Mouse (Mus musculus) C2C12 (cell line): Measurements from ENCODE around the gene Ms4a13. TPM values are rescaled to one million over a fixed set of nuclear protein-coding genes. Genes with fewer than 3 reads are reported as not detected.
"Not testable (repeated sequence)": the region's sequence is repeated elsewhere in the genome, so short reads cannot be mapped to it uniquely, and the experiment has no call there.

Source experiments
- H3K27me3 ChIP-seq: one replicate; pipeline ENCODE4 v1.6.1; 2011; ENCODE audit not compliant: control insufficient read depth, insufficient read depth, insufficient read length
- H3K36me3 ChIP-seq: one replicate; pipeline ENCODE4 v1.6.1; 2011; ENCODE audit not compliant: control insufficient read depth, insufficient read depth
- H3K4me3 ChIP-seq: one replicate; pipeline ENCODE4 v1.5.1; 2011; ENCODE audit warnings: mild to moderate bottlenecking, control low read depth; ENCODE audit not compliant: poor library complexity, insufficient read depth, severe bottlenecking
- H3K79me2 ChIP-seq: one replicate; pipeline ENCODE4 v1.6.1; 2011; ENCODE audit not compliant: control insufficient read depth, insufficient read depth
- H3K79me3 ChIP-seq: one replicate; pipeline ENCODE4 v1.6.1; 2011; ENCODE audit warnings: low read depth, control low read depth
- H3ac ChIP-seq: one replicate; pipeline ENCODE3; 2011; ENCODE audit warnings: low read depth; ENCODE audit not compliant: control insufficient read depth, insufficient read length
- CEBPB ChIP-seq: IDR thresholded peaks from one replicate; pipeline ENCODE4 v1.6.1; 2011; ENCODE audit warnings: low read depth, mild to moderate bottlenecking, control low read depth, moderate library complexity
- CTCF ChIP-seq: IDR thresholded peaks from one replicate; pipeline ENCODE4 v1.5.1; 2011; ENCODE audit not compliant: control insufficient read depth, insufficient read depth, insufficient read length
- FOSL1 ChIP-seq: IDR thresholded peaks from one replicate; pipeline ENCODE4 v1.8.0; 2011; ENCODE audit warnings: mild to moderate bottlenecking, low read length; ENCODE audit not compliant: poor library complexity, insufficient read depth, severe bottlenecking
- MAX ChIP-seq: IDR thresholded peaks from one replicate; pipeline ENCODE4 v1.6.1; 2011; ENCODE audit warnings: mild to moderate bottlenecking, control low read depth
- MYOD1 ChIP-seq: IDR thresholded peaks from one replicate; pipeline ENCODE4 v1.6.1; 2011; ENCODE audit warnings: low read depth; ENCODE audit not compliant: control insufficient read depth, insufficient read length
- MYOG ChIP-seq: IDR thresholded peaks from one replicate; pipeline ENCODE4 v1.6.1; 2011; ENCODE audit not compliant: control insufficient read depth, insufficient read length; ENCODE audit errors: extremely low read depth
- USF1 ChIP-seq: IDR thresholded peaks from one replicate; pipeline ENCODE4 v1.6.1; 2011; ENCODE audit warnings: low read depth, mild to moderate bottlenecking, control low read depth, moderate library complexity
- polyA plus RNA-seq: library from polyadenylated mRNA; unstranded; fragments of >200 nt; fragmentation: generic; extraction: Trizol; gene quantifications from one replicate; pipeline ENCODE4 v1.2.1, GENCODE M21; 2012; ENCODE audit warnings: missing spikeins

The Ms4a13 gene
- polyA plus RNA-seq, 1 experiment: not detected

DNA sequence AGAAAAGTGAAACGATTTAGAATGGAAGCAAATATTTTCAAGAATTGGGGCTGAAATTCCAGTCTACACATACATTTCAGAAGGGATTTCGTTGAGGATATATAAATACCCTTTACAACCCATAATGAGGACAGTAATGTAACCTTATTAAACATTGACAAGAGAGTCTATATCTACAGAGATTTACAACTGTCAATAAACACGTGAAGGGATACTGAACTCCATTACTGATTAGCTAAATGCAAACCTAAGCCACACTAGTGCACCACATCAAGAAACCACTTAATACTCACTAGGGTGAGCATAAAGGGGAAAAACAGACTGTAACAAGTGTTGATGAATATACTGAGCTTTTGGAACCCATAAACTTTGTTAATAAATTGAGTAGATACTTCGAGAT lies 61.2 kb downstream of the Ms4a13 start:
- Histone ChIP-seq H3K36me3 (no peaks in the 10 kb centered on the region), H3K27me3 (no peaks in the 10 kb centered on the region), H3K4me3 (no peak overlapping the region), H3K79me2 (no peaks in the 10 kb centered on the region), H3ac (no peak overlapping the region), H3K79me3 (no peaks in the 10 kb centered on the region)
- TF ChIP-seq CEBPB (no peak), USF1 (no peak), MAX (no peak)

- Histone ChIP-seq H3K27me3 (no peaks in the 10 kb centered on the region), H3K79me3 (no peaks in the 10 kb centered on the region), H3K79me2 (no peaks in the 10 kb centered on the region), H3K4me3 (no peak overlapping the region), H3K36me3 (no peaks in the 10 kb centered on the region), H3ac (no peak overlapping the region)
- TF ChIP-seq MYOD1: no peak
- TF ChIP-seq MYOG: no peak
- TF ChIP-seq CEBPB: no peak
- no peak for TF ChIP-seq MAX
- TF ChIP-seq CTCF: no peak
- TF ChIP-seq FOSL1: no peak
- no peak for TF ChIP-seq USF1
These were observed 61.7 kb downstream of the Ms4a13 start for GRCm38 (mm10) chr19:11134852-11135251.

DNA sequence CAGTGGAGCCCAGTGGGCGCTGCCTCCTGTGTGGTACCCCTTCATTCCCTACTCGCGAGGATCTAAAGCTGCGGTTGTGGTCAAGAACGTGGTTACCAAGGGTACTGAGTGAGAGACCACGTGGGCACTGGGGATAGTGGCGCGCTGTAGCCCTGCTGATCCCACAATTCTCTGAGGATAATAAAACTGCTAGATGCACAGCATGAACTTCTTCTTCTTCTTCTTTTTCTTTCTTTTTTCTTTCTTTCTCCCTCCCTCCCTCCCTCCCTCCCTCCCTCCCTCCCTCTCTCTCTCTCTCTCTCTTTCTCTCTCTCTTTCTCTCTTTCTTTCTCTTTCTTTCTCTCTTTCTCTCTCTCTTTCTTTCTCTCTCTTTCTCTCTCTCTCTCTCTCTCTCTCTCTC lies 65.8 kb downstream of the Ms4a13 start, which contains the start of gene 1700017D01Rik:
1700017D01Rik (minus strand) TSS at position 101 of the 400 bp plus-strand sequence.
- H3K4me3 ChIP-seq, H3K27me3 ChIP-seq, H3K36me3 ChIP-seq, H3K79me3 ChIP-seq, H3K79me2 ChIP-seq, H3ac ChIP-seq: not testable (repeated sequence)

GRCm38 (mm10) chr19:11129702-11130101 lies 66.8 kb downstream of the Ms4a13 start:
- no peak for TF ChIP-seq MYOD1
- TF ChIP-seq FOSL1: no peak
- no peak for TF ChIP-seq MYOG
- no peak for TF ChIP-seq MAX
- no peak for TF ChIP-seq USF1
- TF ChIP-seq CEBPB: no peak
- TF ChIP-seq CTCF: no peak
- Histone ChIP-seq H3K36me3 (no peaks in the 10 kb centered on the region), H3K79me3 (no peaks in the 10 kb centered on the region), H3K79me2 (no peaks in the 10 kb centered on the region), H3K27me3 (no peaks in the 10 kb centered on the region), H3ac (no peak overlapping the region), H3K4me3 (no peak overlapping the region)

DNA sequence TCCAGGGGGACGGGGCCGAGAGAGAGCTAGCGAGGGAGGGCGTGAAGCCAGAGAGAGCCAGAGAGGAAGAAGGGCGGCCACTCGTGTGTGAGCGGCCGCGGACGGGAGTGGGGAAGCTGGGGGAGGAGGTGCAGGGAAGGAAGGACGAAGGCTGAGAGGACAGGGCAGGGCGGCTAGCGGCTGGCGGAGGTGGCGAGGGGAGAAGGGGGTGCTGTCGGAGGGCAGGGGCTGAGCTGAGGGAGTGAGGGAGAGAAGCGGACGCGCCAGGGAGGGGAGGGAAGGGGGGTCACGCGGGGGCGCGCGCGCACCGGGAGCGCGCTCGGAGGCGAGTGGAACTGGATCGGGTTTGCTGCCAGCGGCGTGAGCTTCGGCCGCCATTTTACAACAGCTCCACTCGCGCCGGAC lies 75.5 kb downstream of the Ms4a13 start:
- H3K27me3 ChIP-seq, H3K79me2 ChIP-seq, H3K79me3 ChIP-seq, H3K4me3 ChIP-seq, H3K36me3 ChIP-seq, H3ac ChIP-seq: not testable (repeated sequence)

Other genes with a start within 250 kb of the Ms4a13 start
- 31.3 TPM for gene Ccdc86, start 247.5 kb downstream of the Ms4a13 start, polyA plus RNA-seq
- not detected for gene Ms4a10, start 222.1 kb downstream of the Ms4a13 start, polyA plus RNA-seq
- gene Ms4a15, start 203.5 kb downstream of the Ms4a13 start, polyA plus RNA-seq: not detected
- not detected for gene Ms4a18, start 178.7 kb downstream of the Ms4a13 start, polyA plus RNA-seq
- not detected for gene Ms4a8a, start 115.6 kb downstream of the Ms4a13 start, polyA plus RNA-seq
- not detected for gene 1700017D01Rik, start 65.9 kb downstream of the Ms4a13 start, polyA plus RNA-seq
- not detected for gene 1700025F22Rik, start 31.4 kb downstream of the Ms4a13 start, polyA plus RNA-seq
- gene Ms4a12, start 35.7 kb upstream of the Ms4a13 start, polyA plus RNA-seq: not detected
- gene Ms4a1, start 69.5 kb upstream of the Ms4a13 start, polyA plus RNA-seq: not detected
- gene Ms4a5, start 87.1 kb upstream of the Ms4a13 start, polyA plus RNA-seq: not detected
- gene Ms4a14, start 117.7 kb upstream of the Ms4a13 start, polyA plus RNA-seq: not detected
- not detected for gene Ms4a7, start 139.4 kb upstream of the Ms4a13 start, polyA plus RNA-seq
- gene Ms4a4a, start 178.8 kb upstream of the Ms4a13 start, polyA plus RNA-seq: not detected
- gene Ms4a4c, start 208.0 kb upstream of the Ms4a13 start, polyA plus RNA-seq: not detected
- gene Ms4a4b, start 246.8 kb upstream of the Ms4a13 start, polyA plus RNA-seq: not detected